Mouse (Mus musculus) frontal cortex, postnatal 36 days (tissue): ENCODE data around the gene Ripk4.

ENCODE experiments used
- DNase-seq, 2 experiments: peaks; one replicate each; pipeline ENCODE4 v3.0.0; 2022; ENCODE audit warnings: low spot score in 2 of 2

The Ripk4 gene

DNA sequence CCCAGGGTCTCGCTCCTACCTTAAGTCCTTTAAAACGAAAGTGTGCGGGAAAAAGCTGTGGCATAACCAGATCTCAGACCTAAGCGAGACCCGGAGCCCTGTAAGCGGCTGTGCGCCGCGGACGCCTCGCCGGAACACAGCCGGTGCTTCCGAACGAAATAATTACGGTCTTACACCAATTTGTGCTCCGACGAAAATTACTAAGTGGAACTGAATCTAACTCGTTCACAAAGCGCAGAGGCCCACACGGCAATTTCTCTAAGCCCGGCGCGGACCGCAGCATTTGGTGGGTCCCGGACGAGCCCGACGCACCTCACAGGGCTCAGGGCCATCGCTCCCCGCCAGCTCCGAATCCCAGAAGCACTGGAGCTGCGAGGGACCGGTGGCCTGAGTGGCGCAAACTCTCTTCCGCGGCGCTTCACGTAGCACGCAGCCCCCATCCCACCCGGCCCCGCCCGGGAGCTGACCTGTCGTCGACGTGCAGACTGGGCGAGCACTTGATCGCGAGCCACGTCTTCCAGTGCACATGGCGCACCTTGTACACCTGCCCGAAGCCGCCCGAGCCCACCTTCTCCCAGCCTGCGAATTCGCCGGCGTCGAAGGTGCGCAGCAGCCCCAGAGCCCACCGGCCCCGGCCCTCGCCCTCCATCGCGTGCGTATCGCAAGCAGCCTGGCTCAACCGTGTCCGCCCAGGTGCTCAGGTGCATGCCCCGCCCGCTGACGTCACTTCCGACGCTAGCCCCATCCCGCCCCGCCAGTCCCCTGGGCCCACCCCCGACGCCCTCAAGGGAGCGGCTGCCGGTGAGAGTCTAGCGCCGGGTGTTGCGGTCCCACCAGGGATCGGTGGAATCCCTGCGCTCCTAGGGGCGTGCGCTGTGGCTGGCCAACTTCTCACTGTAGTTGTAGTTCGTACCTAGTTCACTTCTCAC, at the start of gene Ripk4:
Gene Ripk4, minus strand, starts transcription at position 727 of the 929 bp plus-strand sequence.
- no peak for DNase-seq

DNA sequence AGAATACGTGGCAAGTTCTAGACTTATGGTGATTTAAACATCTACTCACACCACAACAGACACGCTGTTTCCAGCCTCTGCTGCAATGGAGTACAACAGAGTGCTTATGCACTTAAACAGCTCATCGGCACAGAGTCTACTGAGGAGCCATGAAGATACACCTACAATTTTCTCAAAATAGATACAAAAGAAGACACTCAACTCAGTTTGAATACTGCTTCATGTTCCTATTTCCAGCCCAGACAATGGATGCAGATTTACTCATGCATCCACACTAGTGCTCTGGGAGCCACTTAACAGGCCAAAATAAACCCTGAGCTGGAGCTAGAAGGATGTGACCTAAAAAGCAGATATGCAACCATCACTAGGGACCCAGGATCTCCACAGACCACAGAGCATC, 45.3 kb upstream of the Ripk4 start:
- DNase-seq: peak; percentile 7 to 41

DNA sequence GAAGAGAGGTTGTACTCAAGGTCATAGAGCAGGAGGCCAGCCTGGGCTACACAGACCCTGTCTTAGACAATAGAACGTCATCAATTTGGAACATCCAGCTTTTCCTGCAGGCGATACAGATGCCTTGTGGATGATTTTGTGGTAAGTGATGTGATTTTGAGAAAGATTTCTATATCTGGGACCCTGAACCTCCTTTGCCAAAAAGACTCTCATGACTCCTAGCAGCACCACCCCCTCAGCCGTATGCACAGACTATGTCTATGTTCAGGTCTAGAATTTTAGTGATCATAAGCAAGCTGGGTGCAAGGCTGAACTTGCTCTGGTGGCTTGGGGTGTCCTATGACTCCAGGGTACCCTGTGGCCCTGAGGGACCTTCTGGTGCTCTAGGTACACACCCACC, 42.1 kb upstream of the Ripk4 start:
- DNase-seq: peak; percentile 21 to 29

DNA sequence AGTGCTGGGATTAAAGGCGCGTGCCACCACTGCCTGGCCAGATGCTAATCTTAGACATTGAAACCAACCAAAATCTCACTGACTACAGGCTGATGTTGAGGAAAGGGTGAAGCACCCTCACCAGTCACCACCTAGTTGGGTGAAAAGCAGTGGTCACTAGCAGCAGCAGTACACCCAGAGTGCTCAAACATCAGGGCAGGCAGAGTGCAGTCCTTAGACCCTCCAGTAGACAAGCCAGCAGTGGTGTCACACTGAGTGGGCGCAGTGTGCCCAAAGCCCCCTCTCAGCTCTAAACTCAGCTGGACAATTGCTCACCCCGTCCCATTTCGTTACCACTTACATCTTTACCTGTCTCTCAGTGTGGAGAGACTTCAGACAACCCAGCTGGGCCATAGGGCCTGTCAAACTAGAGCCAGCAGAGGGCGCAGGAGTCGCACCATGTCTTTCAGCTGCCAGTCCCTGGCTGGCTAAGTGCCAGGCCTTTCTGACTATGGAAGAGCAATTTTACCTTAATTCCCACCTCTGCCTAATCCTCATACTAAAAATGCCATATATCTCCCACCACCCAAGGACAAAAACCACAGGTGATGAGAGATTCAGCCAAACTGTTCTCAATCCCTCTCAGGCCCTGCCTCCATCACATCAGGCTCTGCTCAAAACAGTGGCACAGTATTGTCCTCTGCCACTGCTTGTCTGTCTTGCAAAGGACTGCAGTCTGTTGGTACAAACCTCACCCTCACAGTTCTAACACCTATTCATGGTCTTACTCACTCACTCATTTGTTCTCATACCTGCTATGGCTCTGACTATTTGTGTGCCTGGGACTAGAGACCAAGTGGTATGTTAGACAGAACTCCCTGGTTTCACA, 41.3 kb upstream of the Ripk4 start:
- DNase-seq: peak; percentile 71 to 86

DNA sequence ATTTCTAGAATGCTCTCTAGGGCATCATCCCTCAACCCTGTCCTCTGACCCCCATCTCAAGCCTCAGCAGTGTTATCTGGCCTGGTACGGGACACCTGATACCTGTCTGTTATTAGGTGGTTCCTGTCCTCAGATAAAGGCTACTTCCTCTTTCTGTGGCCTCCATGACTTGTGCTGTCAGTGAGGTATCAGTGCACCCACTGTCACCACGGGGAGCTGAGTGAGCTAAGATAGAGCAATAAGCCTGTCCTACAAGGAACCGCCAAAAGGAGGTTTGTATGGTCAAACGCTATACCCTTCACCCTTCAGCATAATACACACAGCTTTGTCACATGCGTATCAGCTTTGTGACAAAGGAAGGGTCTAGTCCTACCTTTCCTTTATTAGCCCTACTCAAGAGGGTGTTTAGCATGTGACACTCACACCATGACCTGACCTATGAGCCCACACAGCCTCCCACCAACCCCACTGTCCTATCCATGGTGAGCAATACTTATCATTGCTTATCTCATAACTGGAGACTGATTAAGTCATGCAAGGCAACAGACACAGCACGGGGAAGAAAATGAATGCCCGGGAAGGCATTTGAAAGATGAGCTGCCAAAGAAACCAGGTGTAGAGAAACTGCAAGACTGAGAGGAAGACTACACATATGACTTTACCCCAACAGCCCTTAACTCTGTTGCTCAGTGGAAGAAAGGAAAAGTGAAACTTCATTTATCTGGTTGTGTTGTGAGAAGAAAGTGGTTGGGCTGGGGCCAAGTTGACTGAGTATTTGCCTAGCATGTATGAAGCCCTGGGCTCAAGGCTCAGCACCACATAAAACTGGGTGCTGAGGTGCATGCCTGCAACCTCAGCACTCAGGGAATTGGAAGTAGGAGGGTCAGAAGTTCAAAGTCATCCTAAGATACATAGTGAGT, 34.6 kb upstream of the Ripk4 start:
- no peak for DNase-seq

- DNase-seq: no peak
These were observed 33.6 kb upstream of the Ripk4 start for GRCm38 (mm10) chr16:97797212-97797611.

- no peak for DNase-seq
These were observed 30.7 kb upstream of the Ripk4 start for GRCm38 (mm10) chr16:97794256-97794655.

DNA sequence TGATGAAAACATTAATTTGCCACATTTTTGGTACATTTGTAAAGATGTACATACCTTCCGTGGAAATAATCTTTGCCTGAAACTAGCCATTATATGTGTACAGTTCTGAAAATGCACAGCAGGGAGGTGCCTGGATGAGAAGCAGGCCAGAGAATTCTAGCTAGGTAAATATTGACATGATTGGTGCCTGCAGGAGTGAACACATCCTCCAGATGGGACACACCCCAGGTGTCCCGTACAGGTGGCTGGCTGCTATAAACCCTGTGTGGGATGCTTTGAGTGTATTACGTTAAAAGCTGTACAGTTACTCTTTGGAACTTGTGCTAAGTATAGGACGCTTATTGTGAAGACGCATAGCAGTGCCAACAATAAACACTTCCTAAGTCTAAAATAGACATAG, 19.5 kb upstream of the Ripk4 start:
- no peak for DNase-seq

GRCm38 (mm10) chr16:97778353-97779025, 14.9 kb upstream of the Ripk4 start:
- peak; percentile 73 to 82 for DNase-seq

DNA sequence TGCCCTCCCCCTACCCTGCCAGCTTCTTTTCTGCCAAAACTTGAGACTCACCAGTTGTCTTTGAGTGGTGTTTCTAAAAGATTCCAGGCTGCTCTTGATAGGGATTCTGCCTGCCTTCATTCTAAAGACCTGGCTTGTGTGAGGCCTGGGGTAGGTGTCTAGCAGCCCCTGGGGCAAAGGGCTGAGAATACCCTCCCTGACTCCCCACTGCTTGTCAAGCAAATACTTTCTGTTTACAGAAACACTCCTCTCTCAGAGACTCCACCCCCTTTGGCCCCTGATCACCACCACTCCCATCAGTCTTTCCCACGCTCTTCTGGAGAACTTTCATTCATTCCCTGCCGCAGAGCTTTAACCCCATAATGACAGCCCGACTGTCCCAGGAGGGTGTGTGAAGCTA, 2.9 kb upstream of the Ripk4 start:
- DNase-seq: no peak

DNA sequence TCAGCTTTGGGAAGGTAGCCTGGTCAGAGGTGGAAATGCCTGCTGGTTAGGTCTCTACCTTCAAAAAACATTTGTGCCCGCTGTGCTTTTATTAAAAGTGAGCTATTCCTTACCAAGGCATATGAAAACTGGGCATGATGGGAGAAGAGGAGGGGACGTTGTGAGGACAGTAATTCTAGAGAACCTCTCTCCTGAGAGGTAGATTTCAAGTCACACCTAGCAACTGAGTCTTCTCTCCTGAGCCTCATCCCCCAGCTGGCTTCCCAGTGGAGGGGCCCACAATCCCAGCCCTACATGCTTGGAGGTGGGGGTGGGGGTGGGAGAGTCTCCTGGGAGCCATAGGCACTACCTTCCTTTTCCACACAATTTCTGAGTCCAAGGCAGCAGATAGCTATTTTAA, 1.0 kb upstream of the Ripk4 start:
- no peak for DNase-seq

- DNase-seq: no peak
These were observed 378 bp upstream of the Ripk4 start for GRCm38 (mm10) chr16:97763990-97764340.

DNA sequence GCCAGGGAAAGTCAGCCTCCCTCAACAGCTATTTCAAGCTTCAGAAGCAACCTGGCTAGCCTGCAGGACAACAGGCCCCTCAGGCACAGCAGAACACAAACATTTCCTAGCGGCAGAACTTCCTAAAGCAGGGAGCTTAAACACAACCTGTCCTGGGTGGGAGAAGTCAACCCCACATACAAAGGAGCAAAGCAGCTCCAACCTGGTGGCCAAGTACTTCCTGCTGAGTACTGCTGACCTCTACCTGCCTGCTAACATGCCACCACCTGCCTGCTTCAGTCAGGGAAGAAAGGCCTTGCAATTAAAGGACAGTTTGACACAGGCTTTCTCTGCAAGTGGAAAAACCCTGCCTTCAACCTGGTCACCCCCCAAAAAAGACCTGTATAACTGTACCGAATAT, 1.8 kb downstream of the Ripk4 start:
- DNase-seq: no peak

DNA sequence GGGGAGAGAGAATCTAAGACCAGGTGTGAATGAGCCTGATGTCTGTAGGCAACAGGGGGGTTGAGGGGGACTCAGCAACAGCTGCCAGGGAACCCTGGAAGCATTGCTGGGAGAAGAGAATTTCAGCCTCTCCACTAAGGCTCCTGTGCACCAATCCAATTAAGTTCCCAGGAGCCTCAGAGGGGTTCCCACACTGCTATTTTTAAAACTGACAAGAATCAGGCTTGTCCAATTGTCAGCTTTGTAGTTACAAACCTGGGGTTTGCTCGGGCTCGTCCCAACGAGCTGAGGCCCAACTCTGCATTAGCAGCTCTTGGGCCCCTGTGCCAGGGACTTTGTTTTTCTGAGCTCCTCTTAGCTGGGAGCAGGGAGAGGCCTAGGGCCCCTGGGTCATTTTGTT, 3.9 kb downstream of the Ripk4 start:
- DNase-seq: no peak

GRCm38 (mm10) chr16:97758288-97758687, 5.3 kb downstream of the Ripk4 start:
- DNase-seq: no peak

DNA sequence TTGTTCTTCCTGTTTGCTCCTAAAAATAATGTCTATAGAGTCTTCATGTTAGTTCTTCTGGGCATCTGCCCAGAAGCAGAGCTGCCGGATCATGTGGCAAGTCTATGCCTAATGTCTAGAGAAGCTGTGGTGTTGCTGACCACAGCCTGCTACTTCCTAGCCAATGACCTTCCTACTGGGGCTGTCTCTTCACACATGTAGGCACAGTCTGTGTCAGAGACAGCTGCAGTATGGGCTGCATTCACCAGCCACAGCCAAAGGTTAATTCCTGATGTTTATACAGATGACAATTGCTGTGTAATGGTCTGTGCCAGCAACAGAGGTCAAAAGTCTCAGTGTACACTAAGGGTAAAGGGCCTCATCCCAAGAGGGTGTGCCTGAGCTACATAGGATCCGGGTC, 7.1 kb downstream of the Ripk4 start:
- no peak for DNase-seq

GRCm38 (mm10) chr16:97752316-97752941, 11.2 kb downstream of the Ripk4 start:
- DNase-seq: no peak

DNA sequence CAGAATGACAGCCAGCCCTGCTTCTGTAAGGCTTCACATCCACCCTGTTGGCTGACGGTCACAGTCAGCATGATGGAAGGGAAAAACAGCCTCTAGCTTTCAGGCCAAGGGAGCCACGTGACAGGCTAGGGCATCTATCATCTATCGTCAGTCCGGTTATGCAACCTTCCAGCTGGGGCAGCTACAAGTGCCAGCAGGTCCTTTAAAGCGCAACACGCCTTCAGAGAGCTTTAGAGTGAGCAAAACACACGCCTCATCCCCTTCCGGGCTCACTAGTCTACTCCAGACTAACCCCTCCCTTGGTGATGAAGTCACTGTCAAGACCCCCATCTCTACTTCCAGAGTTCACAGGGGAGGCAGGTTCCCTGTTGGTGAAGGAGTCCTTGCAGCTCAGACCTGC, 11.7 kb downstream of the Ripk4 start:
- peak in 1 of 2 experiments; percentile 10 for DNase-seq

- no peak for DNase-seq
These were observed 15.2 kb downstream of the Ripk4 start for GRCm38 (mm10) chr16:97748421-97748820.

- no peak for DNase-seq
These were observed 25.6 kb downstream of the Ripk4 start for GRCm38 (mm10) chr16:97738030-97738429.

DNA sequence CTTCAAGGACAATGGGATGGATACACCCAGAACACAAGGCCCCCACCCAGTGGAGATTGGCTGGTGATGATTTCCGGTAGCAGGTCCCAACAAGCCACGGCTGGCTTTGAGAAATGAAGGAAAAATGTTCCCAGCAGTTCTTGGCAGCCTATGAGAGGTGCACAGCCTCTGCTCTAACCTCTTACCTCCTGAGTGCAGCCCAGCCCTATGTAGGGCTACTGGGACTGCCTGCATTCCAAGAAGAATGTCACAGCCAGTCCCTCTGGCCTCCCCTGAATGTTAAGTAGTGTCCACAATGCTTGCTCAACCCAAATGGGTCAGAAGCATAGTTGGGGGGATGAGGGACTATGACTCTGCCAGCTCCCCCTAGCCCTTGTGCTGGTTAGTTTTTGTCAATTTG, 27.0 kb downstream of the Ripk4 start:
- DNase-seq: no peak
